Mouse (Mus musculus): ENCODE data around the gene Kin.

Gene Kin

DNA sequence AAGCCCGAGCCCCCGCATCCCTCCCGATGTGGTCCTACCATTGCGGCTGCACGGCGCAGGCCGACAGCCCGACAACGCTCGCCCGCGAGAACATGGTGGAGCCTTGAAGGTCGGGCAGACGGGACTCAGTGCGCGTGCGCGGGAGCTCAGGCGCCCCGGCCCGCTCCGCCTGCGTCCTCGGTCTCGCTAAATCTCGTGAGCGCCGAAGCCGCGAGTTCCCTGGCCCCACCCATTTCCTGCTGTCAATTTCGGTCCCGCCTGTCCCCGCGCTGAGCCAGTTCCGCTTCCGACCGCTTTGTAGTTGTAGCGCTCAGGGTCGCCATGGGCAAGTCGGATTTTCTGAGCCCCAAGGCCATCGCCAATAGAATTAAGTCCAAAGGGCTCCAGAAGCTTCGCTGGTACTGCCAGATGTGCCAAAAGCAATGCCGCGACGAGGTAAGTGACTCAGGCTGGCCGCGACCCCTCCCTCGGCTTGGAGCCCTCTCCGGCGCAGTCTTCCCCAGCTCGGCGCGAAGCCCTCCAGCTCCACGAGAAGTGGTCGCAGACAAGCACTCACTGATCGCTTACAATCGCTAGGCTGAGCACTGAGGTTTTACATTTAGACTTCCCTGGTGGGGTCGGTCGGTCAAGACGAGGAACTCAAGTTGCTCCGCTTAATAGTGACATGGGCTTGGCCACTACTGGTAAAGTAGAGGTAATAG, at the start of gene Kin, which contains the start of gene Atp5c1:
Kin (plus strand) TSS at position 284 of the 701 bp plus-strand sequence.
Atp5c1 (minus strand) TSS at position 201 of the 701 bp plus-strand sequence.
- peak; percentile 97 to 98 for DNase-seq (ENCODE audit: low read depth in 2 of 2, low spot score in 2 of 2)

DNA sequence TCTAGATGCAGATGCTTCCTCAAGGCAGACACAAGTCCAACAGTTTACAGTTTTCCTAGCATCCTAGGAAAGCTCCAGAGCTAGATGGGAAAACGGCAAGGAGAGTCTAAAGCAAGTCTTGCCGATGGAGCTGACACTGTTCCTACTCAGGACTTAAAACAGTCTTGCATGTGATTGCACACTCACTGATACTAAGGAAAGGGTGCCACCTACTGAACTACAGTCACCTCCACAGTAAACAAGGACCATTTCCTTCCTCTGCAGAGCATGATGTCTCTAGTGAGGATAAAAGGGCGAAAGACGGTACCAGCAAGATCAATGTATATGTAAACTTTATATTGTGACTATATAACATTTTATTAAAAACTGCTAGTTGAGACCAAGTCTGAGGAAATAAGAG, 46.7 kb upstream of the Kin start:
- no peak for DNase-seq (ENCODE audit: low read depth in 2 of 2, low spot score in 2 of 2)

DNA sequence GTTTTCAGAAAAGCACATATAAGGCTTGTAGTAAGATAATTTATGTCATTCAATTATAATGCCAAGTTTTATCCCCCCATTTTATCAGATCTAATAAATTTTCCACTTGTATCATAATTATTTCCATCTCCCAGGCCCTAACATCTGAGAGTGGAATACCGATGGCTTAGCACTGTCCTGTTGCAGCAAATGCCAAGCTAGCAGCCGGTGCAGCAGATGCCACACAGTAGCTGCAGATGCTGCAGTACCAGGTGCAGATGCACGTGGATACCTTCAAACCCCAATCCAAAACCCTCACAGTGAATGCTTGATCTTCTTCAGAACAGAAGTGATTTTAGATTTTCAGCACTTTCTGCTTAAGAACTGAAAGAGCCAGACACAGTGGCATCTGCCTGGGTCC, 45.4 kb upstream of the Kin start:
- no peak for DNase-seq (ENCODE audit: low read depth in 2 of 2, low spot score in 2 of 2)

DNA sequence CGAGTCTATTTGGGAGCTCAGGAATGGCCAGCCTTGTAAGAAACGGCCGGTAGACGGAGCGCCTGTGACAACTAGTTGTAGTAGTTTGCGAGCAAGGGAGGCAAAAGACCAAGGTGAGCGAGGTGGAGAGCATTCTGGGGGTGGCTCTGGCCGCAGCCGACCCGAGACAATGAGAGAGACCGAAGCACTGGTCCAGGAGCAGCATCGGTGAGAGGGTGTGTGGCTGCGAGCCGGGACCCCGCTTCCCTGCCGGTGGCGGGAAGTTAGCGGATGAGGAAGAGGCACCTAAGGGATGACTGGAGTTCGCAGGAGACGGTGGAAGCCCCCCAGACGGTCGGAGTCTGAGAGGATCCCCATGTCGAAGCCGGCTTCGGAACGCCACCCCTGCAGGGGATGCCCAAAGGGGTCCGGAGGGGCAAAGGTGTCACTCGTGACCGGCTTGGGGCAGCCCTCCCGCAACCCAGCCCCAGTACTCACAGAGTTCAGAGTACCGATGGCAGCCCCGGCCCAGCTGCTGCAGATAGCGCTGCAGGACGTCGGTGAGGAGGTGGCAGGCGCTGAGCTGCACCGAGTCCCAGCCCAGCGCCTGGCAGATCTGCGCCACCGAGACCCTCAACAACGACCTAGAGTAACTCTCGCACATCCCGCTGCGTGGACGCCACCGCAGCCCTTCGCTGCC, 32.5 kb upstream of the Kin start:
- DNase-seq (ENCODE audit: low read depth in 2 of 2, low spot score in 2 of 2), result no peak

DNA sequence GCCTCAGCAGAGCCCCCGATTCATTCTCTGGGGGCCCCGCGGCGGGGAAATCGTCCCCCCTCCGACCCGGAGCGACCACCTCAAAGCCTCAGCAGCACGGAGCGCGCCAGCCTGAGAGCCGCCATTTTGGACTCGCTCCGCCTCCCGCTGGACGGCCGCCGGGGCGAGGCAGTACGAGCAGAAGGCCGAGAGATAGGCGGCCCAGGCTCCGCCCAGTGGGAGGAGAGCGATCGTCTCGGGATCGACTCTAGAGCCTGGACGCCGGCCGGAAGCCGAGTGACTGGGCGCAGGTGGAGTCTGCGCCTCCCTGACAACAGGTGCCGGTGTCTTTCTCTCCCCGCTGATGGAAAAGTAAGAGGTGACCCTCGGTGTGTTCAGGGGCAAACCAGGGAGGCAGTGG, 31.9 kb upstream of the Kin start, which contains the start of gene Taf3:
Taf3 (minus strand) TSS at position 136 of the 400 bp plus-strand sequence.
- DNase-seq (ENCODE audit: low read depth in 2 of 2, low spot score in 2 of 2), result peak; percentile 89 to 90

DNA sequence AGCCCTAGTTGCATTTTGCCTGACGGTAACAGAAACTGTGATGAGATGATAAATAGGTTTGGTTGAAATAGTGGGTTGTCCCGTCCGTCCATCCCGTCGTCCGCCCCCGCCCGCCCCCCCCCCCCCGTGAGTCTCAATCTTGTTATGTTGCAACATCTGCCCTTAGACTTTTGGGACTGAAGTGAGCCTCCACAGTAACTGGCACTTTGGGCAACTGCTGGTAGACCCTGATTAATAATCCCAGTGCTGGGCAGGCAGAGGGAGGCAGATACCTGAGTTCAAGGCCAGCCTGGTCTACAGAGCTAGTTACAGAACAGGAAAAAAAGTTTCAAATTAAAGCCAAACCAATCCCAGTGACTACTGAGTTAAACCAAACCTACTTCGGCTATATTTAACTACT, 30.9 kb upstream of the Kin start:
- DNase-seq (ENCODE audit: low read depth in 2 of 2, low spot score in 2 of 2), result no peak

DNA sequence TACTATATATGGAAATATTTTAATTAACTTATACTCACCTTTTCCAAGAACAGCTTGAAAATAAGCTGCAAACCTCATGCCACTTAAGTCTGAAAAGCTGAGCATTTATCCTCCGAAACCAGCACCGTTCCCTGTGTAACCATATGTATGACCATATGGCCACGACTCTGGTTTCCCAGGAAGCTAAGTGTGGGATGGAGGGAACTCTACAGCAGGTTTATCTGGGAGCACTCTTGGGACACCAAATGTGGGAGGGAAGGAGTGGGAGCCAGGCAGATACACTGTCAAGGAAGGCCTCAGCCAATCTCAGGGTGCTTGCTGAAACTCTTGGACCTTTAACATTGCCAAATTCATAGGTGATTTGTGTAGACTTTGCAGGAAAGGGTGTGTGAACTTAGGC, 29.5 kb upstream of the Kin start:
- DNase-seq (ENCODE audit: low read depth in 2 of 2, low spot score in 2 of 2), result no peak

DNA sequence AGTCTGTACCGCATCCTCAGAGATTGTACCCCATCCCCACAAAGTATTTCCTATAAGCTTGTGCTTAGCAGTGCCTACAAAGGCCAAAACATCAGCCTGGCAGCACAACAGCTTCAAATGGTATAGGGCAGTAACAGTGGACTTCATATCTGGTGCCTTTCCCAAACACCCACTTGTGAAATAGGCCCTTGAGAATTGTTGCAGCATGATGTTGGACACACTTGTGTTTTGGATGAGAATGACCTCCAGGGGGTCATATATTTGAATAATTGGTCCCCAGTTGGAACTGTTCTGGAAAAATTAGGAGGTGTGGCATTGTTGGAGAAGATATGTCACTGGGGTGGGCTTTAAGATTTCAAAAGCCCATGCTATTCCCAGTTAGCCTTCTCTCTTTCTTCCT, 28.4 kb upstream of the Kin start:
- no peak for DNase-seq (ENCODE audit: low read depth in 2 of 2, low spot score in 2 of 2)

DNA sequence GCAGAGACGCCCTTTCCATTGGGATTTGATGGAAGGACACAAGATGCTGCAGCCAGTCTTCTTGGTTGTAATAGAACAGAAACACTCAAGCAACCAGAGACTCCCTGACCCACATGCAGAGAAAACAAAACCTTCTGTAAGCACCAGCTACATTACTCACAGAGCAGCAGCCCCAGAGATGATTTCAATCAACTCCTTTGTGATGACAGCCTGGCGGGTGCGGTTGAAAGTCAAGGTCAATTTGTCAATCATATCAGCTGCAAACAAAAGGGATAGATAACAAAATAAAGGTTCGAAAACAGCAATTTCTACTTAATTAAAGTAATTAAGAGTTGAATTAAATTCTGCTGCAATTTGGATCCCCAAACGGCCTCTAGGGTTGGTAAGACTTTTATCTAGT, 21.6 kb upstream of the Kin start:
- no peak for DNase-seq (ENCODE audit: low read depth in 2 of 2, low spot score in 2 of 2)

DNA sequence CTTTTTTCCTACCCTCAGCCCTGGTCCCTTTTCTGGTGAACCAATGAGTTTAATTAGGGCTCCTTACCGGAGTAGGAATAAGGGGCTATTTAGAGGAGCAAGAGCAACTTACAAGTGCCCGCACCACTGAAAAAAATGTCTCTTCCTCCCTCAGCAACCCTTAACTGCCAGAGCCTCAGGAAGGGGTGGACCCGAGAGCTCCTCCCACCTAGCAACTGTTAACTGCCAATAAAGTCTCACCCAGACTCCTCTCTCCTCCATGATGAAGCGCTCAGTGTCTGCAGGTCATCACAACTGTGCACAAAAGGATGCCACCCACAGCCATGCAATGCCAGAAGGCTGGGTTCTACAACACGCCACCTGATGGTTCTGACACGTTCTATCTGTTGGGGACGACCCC, 8.6 kb upstream of the Kin start:
- DNase-seq (ENCODE audit: low read depth in 2 of 2, low spot score in 2 of 2), result no peak

DNA sequence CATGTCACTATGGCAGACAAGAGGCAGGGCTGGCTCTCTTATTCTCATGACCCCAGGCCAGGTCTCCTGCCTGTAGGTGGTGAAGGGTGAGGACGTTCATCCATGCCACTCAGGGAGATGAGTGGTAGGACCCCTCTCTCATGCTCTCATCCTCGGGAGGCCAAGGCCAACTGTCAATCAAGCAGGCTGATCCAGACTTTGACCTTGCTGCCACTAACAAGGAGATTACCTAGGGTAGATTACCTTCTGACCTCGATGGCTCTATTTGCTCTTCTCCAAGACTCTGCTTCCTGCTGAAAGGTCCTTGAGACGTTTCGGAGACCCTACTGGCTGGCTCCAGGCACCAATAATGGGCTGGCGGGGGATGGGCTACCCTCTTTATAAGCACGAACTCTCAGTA, 5.9 kb upstream of the Kin start:
- DNase-seq (ENCODE audit: low read depth in 2 of 2, low spot score in 2 of 2), result no peak

DNA sequence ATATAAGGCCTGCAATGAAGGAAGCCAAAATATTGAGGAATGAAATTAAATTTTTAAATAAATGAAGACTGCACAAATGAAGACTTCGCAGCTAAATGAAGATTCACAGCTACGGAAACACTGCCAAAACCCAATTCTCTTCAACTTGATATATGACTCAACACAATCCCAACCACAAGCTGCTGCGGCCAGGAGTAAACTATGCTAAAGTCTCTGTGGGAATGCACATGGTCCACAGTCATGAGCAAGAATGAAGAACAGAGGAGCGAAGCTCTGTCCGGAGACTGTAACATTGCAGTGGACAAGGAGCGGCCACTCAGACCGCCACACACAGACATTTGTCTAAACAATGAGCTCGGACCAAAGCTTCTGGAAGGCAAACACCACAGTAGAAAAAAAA, 3.7 kb upstream of the Kin start:
- DNase-seq (ENCODE audit: low read depth in 2 of 2, low spot score in 2 of 2), result no peak

DNA sequence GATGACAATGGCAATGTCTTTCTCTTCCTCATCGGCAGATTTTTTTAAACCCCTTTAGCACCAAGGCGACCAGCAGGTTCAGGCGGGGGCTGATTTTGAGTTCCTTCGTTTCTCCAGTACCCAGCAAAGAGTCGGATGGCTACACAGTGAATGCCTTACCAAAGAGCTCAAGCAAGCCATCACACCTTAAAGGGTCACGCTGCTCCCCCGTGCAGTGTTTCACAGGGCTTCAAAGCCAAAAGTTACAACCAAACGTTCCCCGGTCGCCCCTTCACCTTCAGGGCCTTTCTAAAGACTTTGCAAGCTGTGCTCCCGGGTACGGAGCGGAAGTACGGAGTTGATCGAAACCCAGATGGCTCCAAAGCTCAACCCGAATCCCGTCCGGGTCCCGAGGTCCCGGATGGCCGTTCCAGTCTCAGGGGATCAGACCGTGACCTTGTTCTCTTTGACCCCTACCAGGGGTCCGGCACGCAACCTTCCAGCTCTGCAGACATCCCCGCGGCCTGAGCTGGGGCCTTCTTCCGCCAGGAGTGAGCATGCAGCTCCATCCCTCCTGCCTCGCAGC, 566 bp upstream of the Kin start:
- no peak for DNase-seq (ENCODE audit: low read depth in 2 of 2, low spot score in 2 of 2)

DNA sequence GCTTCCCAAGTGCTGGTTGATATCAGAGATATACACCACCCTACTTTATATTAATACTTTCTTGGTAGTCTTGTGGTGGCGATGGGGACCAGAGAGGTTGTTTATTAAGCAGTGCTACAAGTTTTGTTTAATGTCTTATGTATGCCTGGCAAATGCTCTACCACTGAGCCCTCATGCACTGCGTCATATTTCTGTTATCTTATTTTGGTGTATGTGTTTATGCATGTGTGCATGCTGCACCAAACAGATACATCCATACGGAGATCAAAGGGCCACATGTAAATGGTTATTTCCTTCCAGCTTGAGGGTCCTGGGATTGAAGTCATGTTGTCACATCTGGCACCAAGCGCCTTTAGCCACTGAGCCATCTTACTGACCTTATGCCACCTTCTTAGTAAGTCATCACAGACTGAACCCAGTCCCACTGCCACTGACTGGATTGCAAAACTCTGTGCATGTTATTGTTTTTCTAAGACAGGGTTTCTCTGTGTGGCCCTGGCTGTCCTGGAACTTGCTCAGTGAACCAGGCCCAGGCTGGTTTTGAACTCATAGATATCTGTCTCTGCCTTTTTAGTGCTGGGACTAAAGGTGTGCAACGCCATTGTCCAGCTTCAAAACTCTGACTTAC, 1.2 kb downstream of the Kin start:
- no peak for DNase-seq (ENCODE audit: low read depth in 2 of 2, low spot score in 2 of 2)

DNA sequence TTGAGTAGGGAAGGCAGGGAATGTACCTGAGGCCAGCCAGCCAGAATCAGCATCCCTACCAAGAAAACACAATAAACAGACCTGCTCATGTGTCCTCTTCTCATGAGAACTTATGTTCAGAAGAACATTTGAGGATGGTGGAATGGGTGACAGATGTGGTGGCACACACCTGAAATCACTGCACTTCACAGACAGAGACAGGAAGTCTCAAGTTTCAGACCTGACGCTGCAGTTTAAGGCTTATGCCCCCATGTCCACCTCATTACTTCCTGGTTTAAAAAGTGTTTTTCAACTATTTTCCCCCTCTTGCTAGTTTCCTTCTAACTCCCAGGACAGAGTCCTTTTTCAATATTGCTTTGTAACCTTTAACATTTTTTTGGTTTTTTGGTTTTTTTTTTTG, 2.3 kb downstream of the Kin start:
- no peak for DNase-seq (ENCODE audit: low read depth in 2 of 2, low spot score in 2 of 2)

DNA sequence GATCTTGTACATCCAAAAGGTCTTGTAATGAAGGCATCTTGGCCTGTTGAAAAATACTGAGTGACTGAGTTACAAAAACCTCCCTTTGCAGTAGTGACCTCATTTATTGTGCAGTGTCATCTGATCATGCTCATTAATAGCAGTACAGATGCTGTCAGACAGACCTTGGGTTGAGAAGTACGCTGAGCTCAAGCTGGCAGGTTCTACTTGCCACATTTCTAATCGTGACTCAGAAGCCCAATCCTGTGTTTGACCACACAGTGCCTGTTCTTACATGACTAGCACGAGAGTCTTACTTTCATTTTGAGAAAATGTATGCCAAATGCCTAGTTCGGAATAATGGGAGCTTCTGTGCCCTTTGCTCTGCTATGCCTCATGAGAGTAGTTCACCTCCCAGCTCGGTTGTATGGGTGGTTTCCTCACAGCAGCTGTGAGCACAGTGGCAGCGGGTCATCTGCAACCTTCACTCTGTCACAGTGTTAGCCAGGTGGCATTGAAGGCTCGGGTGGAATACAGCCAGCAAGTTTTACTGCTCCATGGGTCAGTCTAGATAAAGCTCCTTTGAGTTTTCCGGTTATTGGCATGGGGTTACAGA, 7.0 kb downstream of the Kin start:
- no peak for DNase-seq (ENCODE audit: low read depth in 2 of 2, low spot score in 2 of 2)

DNA sequence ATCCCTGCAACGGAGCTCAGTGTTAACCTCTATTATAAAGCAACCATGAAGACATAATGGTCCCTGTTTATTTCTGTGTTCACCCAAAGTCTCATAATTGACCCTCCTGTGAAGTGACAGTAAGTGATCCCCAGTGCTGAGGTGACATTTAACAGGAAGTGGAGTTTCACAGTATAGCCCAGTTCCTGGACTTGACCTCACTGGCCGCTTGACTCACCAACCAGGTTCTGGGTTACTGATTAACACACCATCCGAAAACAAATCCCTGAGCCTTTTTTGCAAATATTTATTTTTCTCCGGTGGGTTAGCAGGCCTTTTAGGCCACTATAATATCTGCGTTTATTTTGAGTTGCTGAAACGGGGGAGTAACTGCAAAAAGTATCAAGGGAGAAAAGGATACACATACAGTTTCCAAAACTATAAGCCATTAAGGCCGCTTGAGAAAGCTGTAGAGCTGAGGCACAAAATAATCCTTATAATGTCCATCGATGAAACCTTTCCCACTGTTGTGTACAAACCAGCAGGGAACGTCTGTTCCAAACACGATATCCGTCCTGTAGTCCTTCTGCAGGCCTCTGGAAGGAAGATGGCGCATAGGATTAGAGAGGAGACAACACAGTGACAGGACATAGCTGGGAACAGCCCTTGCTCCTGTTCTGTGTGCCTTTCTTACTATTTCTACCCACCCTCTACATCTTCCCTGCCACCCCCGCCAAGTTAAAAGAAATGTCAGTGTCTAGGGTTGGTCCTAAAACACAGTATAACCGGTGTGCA, 14.1 kb downstream of the Kin start:
- DNase-seq (ENCODE audit: low read depth in 2 of 2, low spot score in 2 of 2), result no peak

DNA sequence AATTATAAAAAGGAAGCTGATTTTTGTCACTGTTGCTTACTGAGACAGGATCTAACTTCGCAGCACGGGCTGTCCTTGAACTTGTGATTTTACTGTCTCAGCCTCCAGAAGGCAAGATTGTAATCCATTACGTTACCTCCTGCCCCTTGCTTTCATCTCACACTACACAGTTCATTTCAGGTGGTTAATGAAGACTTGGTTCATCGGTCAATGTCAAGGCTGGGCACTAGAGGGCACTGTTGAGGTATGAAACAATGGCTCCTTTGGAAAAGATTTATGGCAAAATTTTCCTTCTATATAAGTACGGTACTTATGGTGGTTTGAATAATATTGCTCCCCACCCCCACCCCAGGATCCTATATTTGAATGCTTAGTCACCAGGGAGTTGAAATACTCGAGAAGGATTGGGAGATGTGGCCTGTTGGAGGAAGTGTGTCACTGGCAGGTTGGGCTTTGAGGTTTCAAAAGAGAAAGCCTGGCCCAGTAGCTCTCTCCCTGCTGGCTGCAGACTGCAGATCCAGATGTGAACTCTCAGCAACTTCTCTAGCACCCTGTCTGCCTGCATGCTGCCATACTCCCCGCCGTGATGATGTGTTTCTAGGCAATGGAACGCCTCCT, 18.3 kb downstream of the Kin start:
- peak; percentile 10 to 33 for DNase-seq (ENCODE audit: low read depth in 2 of 2, low spot score in 2 of 2)

DNA sequence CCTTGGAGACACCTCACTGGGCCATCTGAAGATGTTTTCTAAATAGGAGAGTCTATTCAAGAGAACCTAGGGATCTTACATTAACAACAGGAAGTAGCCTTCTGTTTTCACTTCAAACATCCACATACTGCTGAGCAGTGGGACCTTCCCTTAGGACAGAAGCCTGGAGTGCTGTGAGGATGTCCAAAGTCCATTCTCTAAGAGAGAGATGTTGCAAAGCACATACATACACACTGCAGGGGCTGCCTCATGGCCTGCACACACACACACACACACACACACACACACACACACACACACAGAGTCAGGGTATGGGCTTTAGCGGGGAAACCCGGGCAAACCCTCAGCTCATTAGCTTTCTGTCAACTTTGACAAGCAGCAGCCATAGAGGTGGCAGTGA, 20.1 kb downstream of the Kin start:
- no peak for DNase-seq (ENCODE audit: low read depth in 2 of 2, low spot score in 2 of 2)

DNA sequence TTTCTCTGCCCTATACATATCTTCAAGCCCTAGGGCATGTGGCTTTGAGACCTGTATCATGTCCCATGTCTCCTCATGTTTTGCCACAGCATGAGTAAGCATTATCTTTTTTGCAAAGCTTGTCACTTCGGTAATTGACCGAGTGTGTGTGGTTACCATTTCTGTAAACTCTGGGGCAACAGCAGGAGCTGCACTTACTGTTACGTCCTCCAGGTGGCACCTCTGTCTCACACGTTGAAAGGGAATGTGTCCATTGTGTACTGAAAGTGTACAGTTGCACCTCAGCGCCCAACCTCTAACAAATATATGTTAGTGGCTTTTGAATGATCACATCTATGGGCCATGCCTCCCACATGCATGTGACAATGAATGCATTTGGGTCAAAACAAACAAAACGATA, 20.8 kb downstream of the Kin start:
- no peak for DNase-seq (ENCODE audit: low read depth in 2 of 2, low spot score in 2 of 2)
